Mouse (Mus musculus) T-helper 1 cell (primary cell): ENCODE measurements around the gene Ptprn2.

ENCODE experiments used
- in situ Hi-C: fragments of 300-600 bp; cut with MboI, MseI; formaldehyde crosslinking; loops from one replicate; pipeline ENCODE4 v1.15.1; 2025; ENCODE audit warnings: high pct_unique_total_duplicates

The Ptprn2 gene

DNA sequence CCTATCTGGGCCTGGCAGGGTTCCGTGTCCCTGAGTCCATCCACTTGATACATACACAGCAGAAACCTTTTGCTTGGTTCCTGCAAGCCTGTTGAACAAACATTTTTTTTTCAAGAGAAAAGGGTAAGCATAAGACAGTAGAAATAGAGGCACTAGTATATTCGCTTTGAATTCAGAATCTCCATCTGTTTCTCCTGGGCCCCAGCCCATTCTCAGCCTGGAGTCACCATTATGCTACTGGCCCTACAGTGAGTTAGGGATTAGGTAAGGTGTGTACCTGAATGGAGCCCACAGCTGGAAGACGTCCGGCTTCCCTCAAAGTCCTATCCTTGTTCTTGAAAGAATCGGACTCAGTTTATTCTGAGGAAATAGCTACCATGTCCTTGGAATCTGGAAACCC lies 104.6 kb downstream of the Ptprn2 start:
- in situ Hi-C loops, result loop anchor here (5.0 kb wide), 1 partner anchor 78 kb away; no protein-coding TSS in a partner anchor

DNA sequence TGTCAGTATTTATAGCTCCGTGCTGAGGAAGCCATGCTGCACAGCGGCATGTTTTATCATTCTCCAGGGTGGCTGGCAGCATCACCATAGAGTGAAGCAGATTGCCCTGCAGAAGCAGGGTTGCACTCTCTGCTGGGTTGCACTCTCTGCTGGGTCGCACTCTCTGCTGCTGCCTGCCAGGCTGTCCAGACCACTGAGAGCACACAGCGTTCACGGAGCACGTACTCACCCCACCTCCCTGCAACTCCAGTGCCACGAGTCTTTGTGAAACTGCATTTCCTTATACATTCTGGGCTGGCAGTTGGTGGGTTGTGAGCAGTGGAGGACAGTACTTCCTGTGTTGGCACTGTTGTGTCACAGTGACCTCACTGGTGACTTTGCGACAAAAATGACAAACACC lies 108.9 kb downstream of the Ptprn2 start:
- in situ Hi-C loops, result loop anchor here (5.0 kb wide), 1 partner anchor 82 kb away; no protein-coding TSS in a partner anchor

DNA sequence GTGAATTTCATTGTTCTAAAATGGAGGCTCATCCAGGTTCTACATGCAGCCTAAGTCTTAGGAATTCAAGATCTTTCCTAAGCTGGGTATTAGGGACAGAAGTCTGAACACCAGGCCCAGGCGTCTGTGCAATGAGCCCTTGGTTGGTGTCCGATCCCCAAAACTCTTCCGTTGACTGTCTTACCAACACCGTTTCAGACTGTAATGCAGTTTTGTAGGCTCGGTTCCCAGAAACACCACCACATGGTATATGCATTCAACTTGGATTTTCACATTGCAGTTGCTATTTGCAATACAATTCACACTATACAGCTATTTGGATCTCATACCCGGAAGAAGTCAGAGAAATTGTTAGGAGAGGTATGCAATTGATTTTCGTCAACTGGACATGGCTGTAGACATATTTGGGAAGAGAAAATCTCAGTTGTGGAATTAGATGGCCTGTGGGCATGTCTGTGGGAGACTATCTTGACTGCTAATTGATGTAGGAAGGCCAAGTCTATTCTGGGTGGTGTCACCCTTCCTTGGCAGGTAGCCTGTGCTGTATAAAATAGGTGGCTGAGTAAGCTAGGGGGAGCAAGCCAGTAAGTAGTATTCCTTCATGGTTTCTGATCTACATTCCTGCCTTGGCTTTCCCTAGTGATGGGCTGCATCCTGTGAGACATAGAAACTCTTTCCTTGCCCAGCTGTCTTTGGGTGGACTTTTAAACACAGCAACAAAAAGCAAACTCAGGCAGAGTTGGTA lies 109.5 kb downstream of the Ptprn2 start:
- in situ Hi-C loops, result loop anchor here (5.0 kb wide), 1 partner anchor 83 kb away; no protein-coding TSS in a partner anchor

DNA sequence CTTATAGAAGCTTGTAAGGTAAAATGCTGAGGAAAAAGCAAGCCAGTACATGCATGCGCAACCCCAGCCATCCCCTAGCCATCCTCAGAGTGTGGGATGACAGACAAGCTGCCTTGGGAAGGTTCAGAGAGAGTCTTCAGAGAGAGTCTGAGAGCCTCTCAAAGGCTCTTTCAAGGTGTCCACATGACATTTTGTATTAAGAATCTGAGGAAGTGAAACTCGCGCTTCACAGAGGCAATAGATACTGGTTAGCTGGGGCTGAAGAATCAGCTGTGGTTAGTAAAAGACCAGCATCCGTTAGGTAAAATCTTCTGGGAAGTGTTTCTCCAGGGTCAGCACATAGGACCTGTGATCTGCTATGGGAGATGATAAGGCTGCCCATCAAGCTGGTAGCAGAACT lies 110.2 kb downstream of the Ptprn2 start:
- in situ Hi-C loops, result no loop called here

DNA sequence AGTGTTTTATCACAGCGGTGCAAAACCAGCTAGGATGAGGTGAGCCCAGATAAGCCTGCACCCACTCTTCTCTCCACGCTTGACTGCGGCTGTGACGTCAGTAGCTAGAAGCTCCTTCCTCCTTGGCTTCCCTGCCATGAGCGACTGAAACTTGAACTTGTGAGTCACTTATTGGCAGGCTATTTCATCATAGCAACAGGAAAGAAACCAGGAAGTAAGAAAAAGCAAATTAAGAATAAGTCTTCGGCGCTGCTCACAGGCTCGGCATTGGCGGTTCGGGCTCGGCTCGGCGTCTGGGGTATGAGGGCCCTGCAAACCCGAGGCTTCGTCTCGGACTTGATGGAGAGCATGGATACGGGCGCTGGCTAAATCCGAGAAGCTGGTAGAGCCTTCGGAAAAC lies 111.5 kb downstream of the Ptprn2 start:
- in situ Hi-C loops, result no loop called here

DNA sequence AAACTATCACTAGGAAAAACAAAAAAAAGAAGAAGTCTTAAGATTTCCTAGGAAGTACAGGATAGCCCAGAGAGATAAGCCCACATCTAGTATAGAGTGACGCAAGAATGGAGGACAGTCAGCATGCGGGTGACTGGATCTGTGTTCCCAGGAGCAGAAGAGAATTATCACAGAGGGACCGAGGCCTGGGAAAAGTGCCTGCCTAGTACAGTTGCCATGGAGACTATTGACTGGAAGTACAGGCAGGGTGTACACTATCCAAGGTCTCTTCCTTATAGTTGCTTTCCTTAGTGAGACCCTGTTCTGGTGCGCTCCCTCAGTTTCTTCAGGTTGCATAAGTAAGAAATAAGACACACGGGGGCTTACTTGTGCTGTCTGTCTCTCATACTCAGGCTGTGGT lies 112.2 kb downstream of the Ptprn2 start:
- in situ Hi-C loops, result no loop called here

DNA sequence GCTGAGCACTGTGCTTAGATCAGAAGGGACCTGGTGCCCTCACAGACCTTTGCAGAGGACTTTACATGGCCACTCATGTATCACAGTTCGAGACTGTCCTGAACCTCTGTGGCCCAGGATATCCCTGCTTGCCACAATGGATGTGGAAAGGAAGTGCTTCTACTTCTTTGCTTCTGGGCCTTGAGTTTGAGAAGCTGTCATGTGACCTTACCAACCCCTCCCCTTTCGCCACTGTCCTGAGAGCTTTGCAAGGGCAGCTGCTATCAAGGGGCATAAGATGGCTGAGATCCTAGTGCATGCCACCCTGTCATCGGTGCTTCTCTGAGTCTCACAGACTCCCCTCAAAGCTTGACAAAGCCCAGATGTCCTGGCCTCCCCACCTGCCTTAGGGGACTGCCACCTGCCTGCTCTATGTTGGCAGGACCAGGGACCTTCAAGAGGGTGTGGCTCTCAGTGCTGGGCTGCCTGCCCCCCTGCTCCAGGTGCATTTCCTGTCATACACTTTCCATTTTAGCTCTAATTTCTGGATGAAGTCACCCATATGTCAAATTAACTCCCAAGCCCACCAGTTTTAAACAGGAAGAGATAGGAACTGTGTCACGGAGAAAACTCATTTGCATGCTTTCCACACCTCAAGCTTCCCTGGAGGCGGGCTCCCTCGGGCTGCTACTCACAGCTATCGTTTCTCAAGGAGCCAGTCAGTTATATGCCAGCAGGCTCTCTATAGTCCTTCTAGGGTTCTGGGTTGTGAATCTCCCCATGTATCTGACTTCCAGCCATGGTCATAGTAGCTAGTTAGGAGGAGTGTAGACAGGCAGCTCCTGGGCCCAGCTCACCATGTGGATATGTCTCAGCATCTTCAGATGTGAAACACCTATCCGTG lies 112.8 kb downstream of the Ptprn2 start:
- in situ Hi-C loops, result no loop called here

DNA sequence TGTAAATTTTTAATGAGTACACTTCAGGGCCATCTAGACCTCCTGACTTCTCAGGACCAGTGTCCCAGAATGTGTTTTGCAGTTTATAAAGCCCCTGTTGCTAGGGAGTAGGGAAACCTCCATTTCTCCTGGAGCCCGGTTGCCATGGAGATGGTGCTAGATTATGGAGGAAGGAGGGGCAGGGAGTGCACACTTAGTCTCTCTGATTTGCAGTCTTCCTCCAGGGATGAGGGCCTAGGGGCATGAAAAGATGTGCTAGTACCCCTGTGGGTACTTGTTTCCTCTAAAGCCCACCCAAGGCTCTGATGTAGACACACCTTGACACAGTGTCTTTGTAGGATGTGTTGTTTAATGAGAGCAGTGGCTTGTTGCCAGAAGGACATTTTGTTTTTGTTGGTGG lies 114.0 kb downstream of the Ptprn2 start:
- in situ Hi-C loops, result no loop called here

DNA sequence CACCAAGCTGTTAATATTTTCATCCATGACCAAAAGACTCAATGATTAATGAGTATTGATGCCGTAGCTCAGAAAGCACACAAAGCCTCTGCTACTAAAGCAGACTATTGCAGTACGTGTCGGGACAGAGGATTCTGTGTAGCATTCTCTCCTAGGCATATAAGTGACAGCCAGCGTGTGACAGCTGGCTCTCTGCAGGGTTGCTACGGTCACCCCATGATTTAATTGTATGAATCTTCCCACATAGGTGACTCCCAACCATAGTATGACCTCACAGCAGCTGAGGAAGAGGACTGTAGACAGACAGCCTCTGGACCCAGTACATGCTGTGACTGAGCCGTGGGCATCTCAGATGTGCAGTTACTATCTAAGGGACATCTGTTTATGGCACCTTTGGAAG lies 114.5 kb downstream of the Ptprn2 start:
- in situ Hi-C loops, result no loop called here

DNA sequence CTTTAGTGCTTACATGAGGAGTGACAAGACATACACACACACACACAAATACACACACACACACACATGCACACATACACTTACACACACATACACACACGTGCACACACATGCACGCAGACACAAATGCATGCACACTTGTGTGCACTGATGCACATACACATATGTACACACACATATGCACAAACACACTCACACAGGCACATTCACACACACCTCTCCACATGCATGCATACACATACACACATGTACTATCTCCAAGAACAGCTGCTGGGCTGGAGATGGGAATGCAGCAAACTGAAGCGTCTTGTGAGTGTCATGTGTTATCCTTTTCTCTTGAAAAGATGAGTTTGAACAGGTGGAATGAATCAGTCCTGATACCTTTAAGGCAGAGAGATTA lies 115.9 kb downstream of the Ptprn2 start:
- in situ Hi-C loops, result no loop called here

DNA sequence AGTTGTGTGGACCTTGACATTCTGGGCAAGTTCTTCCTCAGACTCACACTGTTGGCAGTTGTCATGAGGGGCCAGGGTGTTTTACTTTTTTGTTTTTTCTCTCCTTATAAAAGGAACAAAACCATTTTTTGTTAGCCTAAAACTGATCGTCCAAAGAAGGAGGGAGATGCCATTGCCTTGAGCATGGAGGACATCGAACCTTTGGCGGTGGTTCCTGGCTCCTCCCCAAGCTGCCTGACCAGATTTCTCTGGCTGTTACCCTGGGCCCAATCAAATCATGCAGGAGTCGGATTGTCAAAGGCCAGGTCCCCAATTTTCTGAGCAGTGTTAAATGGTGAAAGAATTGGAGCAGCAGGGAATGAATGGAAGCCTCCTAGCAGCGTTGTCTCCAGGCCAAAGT lies 116.4 kb downstream of the Ptprn2 start:
- in situ Hi-C loops, result no loop called here

DNA sequence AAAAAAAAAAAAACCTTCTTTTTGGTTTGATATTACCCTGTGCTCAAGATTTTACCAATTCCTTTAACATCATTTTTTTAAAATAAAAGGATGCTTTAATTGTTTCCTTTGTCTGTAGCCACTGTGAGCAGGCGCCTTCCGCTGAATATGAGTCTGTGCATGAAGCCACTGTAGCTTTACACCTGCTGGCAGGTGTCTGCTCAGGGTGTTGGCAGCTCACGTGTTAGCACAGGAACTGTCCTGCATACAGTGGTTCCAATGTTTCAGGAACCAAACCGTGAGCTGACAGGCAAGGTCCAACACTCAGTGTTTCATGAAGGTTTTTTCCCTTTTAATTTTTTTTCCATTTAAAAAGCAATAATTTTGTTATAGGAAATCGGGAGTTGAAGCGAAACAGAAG lies 123.1 kb downstream of the Ptprn2 start:
- in situ Hi-C loops, result loop anchor here (5.0 kb wide), 1 partner anchor 116 kb away; no protein-coding TSS in a partner anchor

DNA sequence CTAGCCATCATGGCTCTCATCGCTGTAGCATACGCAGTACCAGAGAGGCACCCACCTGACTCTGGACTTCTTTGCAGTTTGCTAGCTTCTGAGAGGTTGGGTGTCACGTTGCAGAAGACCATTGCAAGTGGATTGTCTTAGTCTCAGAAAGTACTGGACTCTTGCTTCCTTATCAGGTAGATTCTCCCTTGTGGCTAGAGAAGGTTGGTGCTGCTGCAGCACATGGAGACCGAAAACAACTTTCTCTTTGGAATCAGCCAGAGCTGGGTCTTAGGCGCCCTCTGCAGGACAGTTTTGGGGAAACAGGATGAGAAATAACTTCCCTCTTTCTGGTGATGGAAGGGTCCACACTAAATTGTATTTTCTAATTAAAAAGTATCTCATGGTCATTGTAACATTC lies 134.3 kb downstream of the Ptprn2 start:
- in situ Hi-C loops, result loop anchor here (10.0 kb wide), 1 partner anchor 1265 kb away; no protein-coding TSS in a partner anchor

DNA sequence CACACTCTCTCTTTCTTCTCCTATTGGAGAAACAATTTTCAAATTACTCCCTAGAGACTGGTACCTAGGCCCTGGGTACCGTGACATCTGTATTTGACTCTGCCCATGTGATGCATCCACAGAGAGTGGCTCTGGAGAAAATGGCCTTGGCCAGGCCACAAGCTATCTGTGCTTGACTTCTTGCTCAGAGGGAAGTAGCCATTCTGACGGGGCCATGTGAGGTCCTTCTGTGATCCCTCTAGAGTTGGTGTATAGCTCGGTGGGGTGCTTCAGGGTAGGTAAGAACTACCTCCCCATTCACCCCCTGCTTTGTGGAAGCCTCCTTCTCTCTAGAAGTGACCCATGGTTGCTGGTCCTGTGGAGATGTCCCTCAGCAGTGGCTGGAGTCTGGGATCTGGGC lies 134.8 kb downstream of the Ptprn2 start:
- in situ Hi-C loops, result loop anchor here (10.0 kb wide), 1 partner anchor 1265 kb away; no protein-coding TSS in a partner anchor

DNA sequence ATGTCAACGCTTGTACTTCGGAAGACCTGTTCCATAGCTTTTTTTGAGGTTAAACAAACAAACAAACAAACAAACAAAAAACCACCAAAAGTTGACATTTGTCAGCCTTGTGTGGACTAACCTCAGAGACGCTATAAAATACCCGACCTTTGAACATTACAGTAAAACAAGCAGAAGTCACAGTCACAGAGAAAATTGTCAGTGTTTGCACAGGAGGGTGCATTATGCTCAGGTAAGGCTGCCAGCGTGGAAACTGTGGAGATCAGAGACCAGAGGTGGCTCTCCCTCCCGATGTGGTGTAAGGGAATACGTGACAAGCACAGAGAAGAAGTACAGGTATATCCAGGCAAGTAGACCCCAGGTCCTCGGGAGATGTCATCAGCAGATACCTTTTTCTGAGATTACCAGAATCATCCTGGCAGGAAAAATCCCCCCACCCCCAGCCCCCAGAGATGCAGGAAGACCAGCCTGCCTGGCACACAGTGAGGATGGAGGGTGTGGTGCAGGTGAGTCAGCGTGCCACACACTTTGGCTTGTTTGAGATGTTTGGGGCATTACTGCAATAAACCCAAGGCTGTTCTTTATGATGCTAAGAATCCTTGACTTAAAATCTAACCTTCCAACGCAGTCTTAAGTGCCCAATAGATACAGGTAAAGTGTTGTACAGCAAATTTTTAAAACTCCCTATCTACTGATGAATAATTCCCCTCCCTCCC lies 136.0 kb downstream of the Ptprn2 start:
- in situ Hi-C loops, result loop anchor here (10.0 kb wide), 1 partner anchor 1263 kb away; no protein-coding TSS in a partner anchor

DNA sequence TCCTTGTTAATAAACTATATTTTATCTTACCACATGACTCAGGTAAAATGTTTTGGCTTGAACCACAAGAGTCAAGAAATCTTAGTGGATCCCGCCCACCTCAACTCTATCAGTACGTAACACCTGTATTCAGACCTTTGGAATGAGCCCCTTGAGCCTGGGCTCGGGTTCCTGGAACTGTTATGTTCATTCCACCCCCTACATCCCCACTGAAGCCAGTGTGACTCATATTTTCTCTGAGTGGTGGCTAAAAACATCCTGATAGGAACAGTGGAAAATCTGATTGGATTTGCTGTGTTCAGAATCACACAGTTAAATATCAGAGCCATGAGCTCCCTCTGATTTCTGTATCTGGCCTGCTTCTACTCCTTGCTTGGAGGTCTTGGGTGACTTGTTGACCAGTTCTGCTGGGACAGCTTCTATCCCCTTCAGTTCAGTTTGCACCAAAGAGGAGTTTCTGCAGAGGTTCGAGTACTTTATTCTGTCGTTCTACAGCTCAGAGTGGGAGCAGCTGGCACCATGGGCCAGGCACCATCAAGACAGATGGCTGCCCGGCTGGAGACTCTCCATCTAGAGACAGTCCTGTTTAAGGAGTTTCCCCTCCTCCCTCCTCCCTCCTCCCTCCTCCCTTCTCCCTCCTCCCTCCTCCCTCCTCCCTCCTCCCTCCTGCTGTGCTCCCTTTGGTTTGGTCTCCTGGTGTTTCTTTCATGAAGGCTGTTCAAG lies 137.3 kb downstream of the Ptprn2 start:
- in situ Hi-C loops, result loop anchor here (10.0 kb wide), 1 partner anchor 1262 kb away; no protein-coding TSS in a partner anchor

DNA sequence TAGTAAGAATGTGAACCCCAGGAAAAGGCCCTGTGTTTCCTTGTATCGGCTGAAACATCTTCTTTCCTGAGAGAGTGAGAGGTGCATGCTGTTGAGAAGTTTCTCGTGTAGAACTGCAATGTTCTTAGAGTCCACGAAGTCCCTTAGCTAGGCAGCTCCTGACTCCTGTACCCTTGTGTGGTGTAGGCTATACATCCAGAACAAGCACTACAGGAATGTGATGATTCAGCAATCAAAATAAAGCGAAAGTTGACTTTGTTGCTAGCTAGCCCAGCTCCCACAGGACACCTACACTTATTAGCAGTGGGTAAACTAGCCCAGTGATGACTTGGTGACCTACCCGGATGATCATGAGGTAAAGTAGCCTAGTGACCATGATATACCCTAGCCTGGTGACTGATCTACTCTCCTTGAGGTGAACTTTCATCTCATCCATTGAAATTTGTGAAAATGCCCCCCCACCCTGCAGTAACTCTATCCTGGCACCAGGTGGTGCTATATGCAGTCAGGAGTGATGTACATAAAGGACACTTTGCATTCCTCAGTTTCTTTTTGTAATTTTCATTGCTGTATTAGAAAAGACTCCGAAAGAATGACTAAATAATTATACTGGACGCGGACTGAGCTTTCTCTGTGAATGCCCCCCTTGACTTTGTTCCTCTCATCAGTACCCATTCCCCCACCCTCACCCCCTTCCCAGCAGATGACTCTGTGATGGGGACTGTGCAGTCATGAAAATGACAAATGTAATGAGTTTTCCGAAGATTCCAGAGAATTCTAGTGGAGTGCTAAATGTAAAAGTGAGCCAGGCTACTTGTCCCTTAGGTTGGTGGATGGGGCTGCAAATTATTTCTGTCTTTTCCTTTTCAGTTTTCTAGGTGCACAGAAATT lies 140.1 kb downstream of the Ptprn2 start:
- in situ Hi-C loops, result loop anchor here (10.0 kb wide), 1 partner anchor 1259 kb away; no protein-coding TSS in a partner anchor

DNA sequence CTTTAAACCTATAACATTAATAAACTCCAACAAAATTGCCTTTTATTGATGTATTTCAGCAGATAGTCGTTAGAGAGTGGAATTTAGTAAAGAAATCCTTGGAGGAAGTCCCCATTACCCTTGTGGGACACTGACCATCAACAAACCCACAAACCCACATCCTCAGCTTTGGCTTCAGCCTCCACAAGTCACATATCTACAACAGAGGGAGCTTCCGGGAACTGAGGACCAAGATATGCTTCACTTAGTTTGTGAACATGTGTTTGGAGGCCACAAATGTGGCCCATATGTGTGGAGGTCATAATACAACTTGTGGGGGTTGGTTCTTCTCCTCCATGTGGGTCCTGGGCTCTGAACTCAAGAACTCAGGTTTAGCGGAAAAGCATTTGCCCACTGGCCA lies 143.5 kb downstream of the Ptprn2 start:
- in situ Hi-C loops, result loop anchor here (10.0 kb wide), 1 partner anchor 1256 kb away; no protein-coding TSS in a partner anchor

DNA sequence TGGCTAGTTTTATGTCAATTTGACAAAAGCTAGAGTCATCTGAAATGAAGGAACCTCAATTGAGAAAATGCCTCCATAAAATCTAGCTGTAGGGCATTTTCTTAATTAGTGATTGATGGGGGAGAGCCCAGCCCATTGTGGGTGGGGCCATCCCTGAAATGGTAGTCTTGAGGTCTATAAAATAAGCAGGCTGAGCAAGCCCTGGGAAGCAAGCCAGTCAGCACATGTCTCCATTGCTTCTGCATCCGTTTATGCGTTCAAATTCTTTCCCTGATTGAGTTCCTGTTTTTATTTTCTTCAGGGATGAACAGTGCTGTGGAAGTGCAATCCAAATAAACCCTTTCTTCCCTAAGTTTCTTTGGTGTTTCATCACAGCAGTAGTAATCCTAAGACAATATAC lies 152.0 kb downstream of the Ptprn2 start:
- in situ Hi-C loops, result no loop called here

DNA sequence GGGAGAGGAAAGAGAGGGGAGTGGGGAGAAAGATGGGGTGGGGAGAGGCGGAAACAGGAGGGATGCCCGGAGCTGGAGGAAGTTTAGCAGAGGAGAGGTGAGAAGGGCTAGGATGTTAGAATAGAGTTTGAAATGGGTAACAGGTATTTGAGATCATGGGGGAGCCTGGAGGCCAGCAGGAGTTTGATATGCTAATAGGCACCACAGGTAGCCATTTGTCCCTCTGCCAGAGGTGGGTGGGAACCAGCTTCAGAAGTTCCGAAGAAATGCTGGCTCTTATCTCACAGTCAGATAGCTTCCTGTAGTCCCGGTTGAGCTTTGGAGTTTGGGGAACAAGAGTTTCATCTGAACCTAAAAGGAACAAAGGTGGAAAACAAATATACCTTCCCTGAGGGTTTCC lies 155.4 kb downstream of the Ptprn2 start:
- in situ Hi-C loops, result no loop called here
